Mouse (Mus musculus) lung, postnatal 0 days (tissue): ENCODE data around the gene Cep170. TPM values are rescaled to one million over a fixed set of nuclear protein-coding genes. Genes with fewer than 3 reads are reported as not detected.

Source experiments
- ATAC-seq: fragments of 200-750 bp; cut with Nextera tagmentation; 2 replicates; pipeline ENCODE4 v1.8.0; 2017; ENCODE audit warnings: moderate library complexity
- DNase-seq: peaks from one replicate; pipeline ENCODE4 v3.0.0-alpha.2; 2016; ENCODE audit warnings: low spot score
- H3K27ac ChIP-seq: fragments of 300-500 bp; sonication (generic); 2 replicates; pipeline ENCODE4 v1.5.1; 2014; ENCODE audit warnings: antibody characterized with exemption, mild to moderate bottlenecking, low read length, mixed read lengths
- H3K27me3 ChIP-seq: fragments of 300-500 bp; sonication (generic); replicated peaks from 2 replicates; pipeline ENCODE4 v1.6.1; 2014; ENCODE audit warnings: low read length, mixed read lengths; ENCODE audit not compliant: insufficient read depth
- H3K36me3 ChIP-seq: fragments of 300-500 bp; sonication (generic); 2 replicates; pipeline ENCODE4 v1.6.1; 2014; ENCODE audit warnings: low read length, mixed read lengths; ENCODE audit not compliant: insufficient read depth
- H3K4me1 ChIP-seq: fragments of 300-500 bp; sonication (generic); 2 replicates; pipeline ENCODE4 v1.6.1; 2014; ENCODE audit warnings: antibody characterized with exemption, low read depth, low read length, mixed read lengths; ENCODE audit not compliant: insufficient read depth
- H3K4me2 ChIP-seq: fragments of 300-500 bp; sonication (generic); replicated peaks from 2 replicates; pipeline ENCODE4 v1.6.1; 2014; ENCODE audit warnings: low read depth, mild to moderate bottlenecking, low read length, moderate library complexity, mixed read lengths
- H3K4me3 ChIP-seq: fragments of 300-500 bp; sonication (generic); 2 replicates; pipeline ENCODE4 v1.5.1; 2014; ENCODE audit warnings: low read depth, low read length
- H3K9ac ChIP-seq: fragments of 300-500 bp; sonication (generic); replicated peaks from 2 replicates; pipeline ENCODE4 v1.6.1; 2014; ENCODE audit warnings: low read depth, mild to moderate bottlenecking
- H3K9me3 ChIP-seq: fragments of 300-500 bp; sonication (generic); 2 replicates; pipeline ENCODE4 v1.6.1; 2016; ENCODE audit warnings: low read length, mixed read lengths
- CTCF ChIP-seq: IDR thresholded peaks from 2 replicates; pipeline ENCODE4 v1.5.1; 2016; ENCODE audit warnings: antibody characterized with exemption, mild to moderate bottlenecking
- EP300 ChIP-seq: IDR thresholded peaks from 2 replicates; pipeline ENCODE4 v1.6.1; 2016; ENCODE audit warnings: antibody characterized with exemption, mild to moderate bottlenecking, control low read depth
- WGBS: fragments of 180-500 bp; shearing (Covaris S2); extraction: QIAGEN DNeasy Blood & Tissue Kit; methylation state at CpG from one replicate; pipeline ENCODE4 v1.1.7; 2014; 5-methylcytosine and 5-hydroxymethylcytosine counted together
- polyA plus RNA-seq: library from polyadenylated mRNA; unstranded; fragments of >200 nt; fragmentation: Nextera tagmentation; extraction: Ambion mirVana; gene quantifications from 2 replicates; pipeline ENCODE4 v1.2.1, GENCODE M21; 2015

Cep170 gene
- polyA plus RNA-seq, 1 experiment from 2014 or later, result 12.7 TPM

GRCm38 (mm10) chr1:176833257-176833656, 19.4 kb upstream of the Cep170 start:
- Histone ChIP-seq H3K4me2 (no peak overlapping the region), H3K27me3 (no peaks in the 10 kb centered on the region), H3K9me3 (no peaks in the 10 kb centered on the region), H3K4me1 (no peaks in the 10 kb centered on the region), H3K9ac (no peak overlapping the region), H3K27ac (no peak overlapping the region), H3K4me3 (no peak overlapping the region), H3K36me3 (no peaks in the 10 kb centered on the region)
- ATAC-seq, result no peak
- no peak for TF ChIP-seq EP300
- TF ChIP-seq CTCF, result no peak
- no peak for DNase-seq

- no peak overlapping the region for H3K4me2 ChIP-seq
- no peaks in the 10 kb centered on the region for H3K36me3 ChIP-seq
- no peak overlapping the region for H3K4me3 ChIP-seq
- H3K27ac ChIP-seq, result no peak overlapping the region
- no peak for ATAC-seq
- WGBS, result 31% methylated on average over 8 of the region's 8 CpGs
- H3K9me3 ChIP-seq, result no peaks in the 10 kb centered on the region
- H3K27me3 ChIP-seq, result no peaks in the 10 kb centered on the region
- DNase-seq, result no peak
- no peak for TF ChIP-seq EP300
- TF ChIP-seq CTCF, result no peak
- no peaks in the 10 kb centered on the region for H3K4me1 ChIP-seq
- no peak overlapping the region for H3K9ac ChIP-seq
Measured at GRCm38 (mm10) chr1:176832607-176833006, 18.7 kb upstream of the Cep170 start.

GRCm38 (mm10) chr1:176832071-176832470, 18.2 kb upstream of the Cep170 start:
- no peak for TF ChIP-seq EP300
- no peak for TF ChIP-seq CTCF
- Histone ChIP-seq H3K36me3 (no peaks in the 10 kb centered on the region), H3K27me3 (no peaks in the 10 kb centered on the region), H3K4me3 (no peak overlapping the region), H3K27ac (no peak overlapping the region), H3K9ac (no peak overlapping the region), H3K4me1 (no peaks in the 10 kb centered on the region), H3K4me2 (no peak overlapping the region), H3K9me3 (no peaks in the 10 kb centered on the region)
- ATAC-seq (no peak), DNase-seq (no peak)
- WGBS, result 62% methylated on average over 2 of the region's 2 CpGs

GRCm38 (mm10) chr1:176828666-176829065, 14.8 kb upstream of the Cep170 start:
- H3K27ac ChIP-seq, result no peak overlapping the region
- 89% methylated on average over 12 of the region's 12 CpGs for WGBS
- no peak overlapping the region for H3K4me2 ChIP-seq
- no peaks in the 10 kb centered on the region for H3K9me3 ChIP-seq
- TF ChIP-seq CTCF (no peak), EP300 (no peak)
- H3K4me1 ChIP-seq, result no peaks in the 10 kb centered on the region
- ATAC-seq, result no peak
- DNase-seq, result no peak
- no peaks in the 10 kb centered on the region for H3K36me3 ChIP-seq
- no peak overlapping the region for H3K9ac ChIP-seq
- H3K27me3 ChIP-seq, result no peaks in the 10 kb centered on the region
- no peak overlapping the region for H3K4me3 ChIP-seq

- no peaks in the 10 kb centered on the region for H3K27me3 ChIP-seq
- no peaks in the 10 kb centered on the region for H3K36me3 ChIP-seq
- no peak overlapping the region for H3K9ac ChIP-seq
- DNase-seq, result no peak
- H3K4me1 ChIP-seq, result no peaks in the 10 kb centered on the region
- H3K9me3 ChIP-seq, result no peaks in the 10 kb centered on the region
- H3K4me3 ChIP-seq, result no peak overlapping the region
- TF ChIP-seq EP300 (no peak), CTCF (no peak)
- no peak overlapping the region for H3K27ac ChIP-seq
- ATAC-seq, result no peak
- H3K4me2 ChIP-seq, result no peak overlapping the region
- 67% methylated on average over 5 of the region's 5 CpGs for whole genome bisulfite sequencing
Measured at GRCm38 (mm10) chr1:176827945-176828485, 14.1 kb upstream of the Cep170 start.

GRCm38 (mm10) chr1:176827365-176827764, 13.5 kb upstream of the Cep170 start:
- H3K27me3 ChIP-seq, result no peaks in the 10 kb centered on the region
- no peak overlapping the region for H3K9ac ChIP-seq
- TF ChIP-seq CTCF, result no peak
- TF ChIP-seq EP300, result no peak
- peak; percentile 63 for ATAC-seq
- no peak overlapping the region for H3K4me3 ChIP-seq
- no peaks in the 10 kb centered on the region for H3K36me3 ChIP-seq
- H3K27ac ChIP-seq, result no peak overlapping the region
- H3K9me3 ChIP-seq, result no peaks in the 10 kb centered on the region
- 72% methylated on average over 4 of the region's 4 CpGs for WGBS
- DNase-seq, result peak; percentile 49
- no peak overlapping the region for H3K4me2 ChIP-seq
- no peaks in the 10 kb centered on the region for H3K4me1 ChIP-seq

GRCm38 (mm10) chr1:176826931-176827330, 13.1 kb upstream of the Cep170 start:
- ATAC-seq (no peak), DNase-seq (no peak)
- Histone ChIP-seq H3K4me1 (no peaks in the 10 kb centered on the region), H3K4me3 (no peak overlapping the region), H3K4me2 (no peak overlapping the region), H3K27me3 (no peaks in the 10 kb centered on the region), H3K27ac (no peak overlapping the region), H3K36me3 (no peaks in the 10 kb centered on the region), H3K9ac (no peak overlapping the region), H3K9me3 (no peaks in the 10 kb centered on the region)
- TF ChIP-seq EP300, result no peak
- TF ChIP-seq CTCF, result no peak
- WGBS, result 83% methylated on average over 4 of the region's 4 CpGs
